Mouse (Mus musculus): Measurements from ENCODE around the gene Gm43302.
"Not testable (repeated sequence)": the region's sequence is repeated elsewhere in the genome, so short reads cannot be mapped to it uniquely, and the experiment has no call there.

The Gm43302 gene

DNA sequence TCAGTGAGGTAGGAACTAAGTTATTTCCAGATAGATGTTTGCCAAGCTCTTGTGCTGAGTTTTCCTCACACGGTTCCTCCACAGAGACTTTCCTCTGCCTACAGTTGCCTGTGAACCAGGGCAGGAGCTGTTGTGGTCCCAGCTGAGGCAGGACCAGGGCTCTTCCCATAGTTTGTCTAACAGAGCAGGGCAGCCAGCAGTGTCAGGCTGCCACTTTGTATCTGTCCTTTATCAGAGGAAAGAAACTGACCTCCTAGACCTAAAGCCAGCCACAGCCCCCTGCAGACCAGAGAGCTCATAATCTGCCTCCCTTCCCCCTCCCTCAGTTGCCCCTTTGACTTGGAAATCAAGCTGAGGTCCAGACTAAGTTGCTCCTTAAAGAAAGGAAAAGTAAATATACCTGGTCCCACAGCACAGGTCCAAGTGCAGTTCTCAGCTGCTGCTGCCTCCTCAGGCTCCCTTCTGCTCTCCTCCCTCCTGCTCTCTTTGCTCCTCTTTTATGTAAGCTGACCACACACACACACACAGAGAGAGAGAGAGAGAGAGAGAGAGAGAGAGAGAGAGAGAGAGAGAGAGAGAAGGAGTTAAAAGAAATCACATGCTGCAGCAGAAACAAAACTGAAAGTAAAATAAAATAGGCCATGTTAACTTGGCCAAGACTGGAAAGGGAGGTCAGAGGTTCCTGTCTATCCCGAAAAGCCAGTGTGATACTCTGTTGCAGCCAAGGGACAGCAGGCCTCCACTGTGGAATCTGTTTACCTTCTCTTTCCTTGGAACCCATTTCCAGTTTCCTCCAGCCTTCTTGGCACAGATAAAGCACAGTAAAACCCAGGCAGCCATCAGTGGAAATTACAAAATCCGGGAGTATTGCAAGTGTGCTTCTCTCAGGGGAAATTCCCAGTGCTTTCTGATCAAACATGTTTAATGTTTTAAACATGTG, at the start of gene Gm43302, which contains the start of gene Gbp6:
TSS of gene Gm43302 (minus strand) at position 470 of the 940 bp plus-strand sequence.
TSS of gene Gbp6 (minus strand) at position 473 of the 940 bp plus-strand sequence.
- not testable (repeated sequence) for DNase-seq (ENCODE audit: low spot score in 2 of 2)

DNA sequence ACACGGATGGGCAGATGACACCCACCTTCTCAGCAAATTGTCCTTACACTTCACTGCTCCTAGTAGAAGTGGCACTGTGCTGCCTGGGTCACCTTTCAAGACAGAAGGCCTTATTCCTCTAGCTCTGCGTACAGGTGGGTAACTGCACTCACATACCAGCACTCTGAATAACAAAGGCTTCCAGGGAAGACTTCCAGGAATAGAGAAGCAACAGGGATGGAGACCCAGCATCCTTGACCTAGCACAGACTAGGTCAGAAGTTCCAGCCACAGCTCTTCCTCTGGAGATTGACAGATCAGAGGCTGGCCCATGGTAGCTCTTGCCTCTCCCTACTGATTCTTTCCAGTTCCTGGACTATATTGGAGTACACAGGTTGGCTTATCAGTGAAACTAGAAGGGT, 47.8 kb upstream of the Gm43302 start:
- no peak for DNase-seq (ENCODE audit: low spot score in 2 of 2)

DNA sequence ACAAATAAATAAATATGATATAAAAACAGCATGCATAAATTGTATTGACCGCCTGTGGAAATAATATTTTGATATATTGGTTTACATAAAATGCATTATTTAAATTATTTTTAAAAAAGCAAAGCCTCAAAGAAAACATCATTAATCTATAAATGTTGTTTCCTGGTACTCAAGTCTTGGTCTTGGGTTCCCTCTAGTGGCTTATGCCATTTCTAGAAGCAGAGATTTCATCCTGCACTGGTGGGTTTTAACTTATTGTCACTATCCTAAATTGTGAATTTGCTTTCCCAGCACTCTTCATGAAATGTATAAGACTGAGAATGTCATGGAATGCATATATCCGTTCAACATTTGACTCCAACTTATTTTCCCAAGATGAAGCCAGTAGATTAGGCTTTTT, 29.0 kb upstream of the Gm43302 start:
- DNase-seq (ENCODE audit: low spot score in 2 of 2): peak in 1 of 2 experiments; percentile 8

DNA sequence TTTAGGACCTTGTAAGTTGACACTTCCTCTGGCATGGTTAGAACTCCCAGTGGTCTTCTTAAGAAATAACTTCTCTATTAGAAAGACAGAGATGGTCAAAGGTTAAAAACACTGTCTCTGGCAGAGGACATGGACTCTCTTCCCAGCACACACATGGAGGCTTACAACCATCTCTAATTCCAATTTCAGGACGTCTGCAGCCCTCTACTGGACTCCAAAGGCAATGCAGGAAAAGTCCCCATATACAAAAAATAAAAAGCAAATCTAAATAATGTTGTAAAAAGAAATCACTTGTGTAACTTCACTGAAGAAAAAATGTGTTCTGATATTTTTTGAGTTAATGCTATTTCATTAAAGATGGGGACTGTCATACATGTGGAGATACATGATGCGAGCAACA, 17.4 kb upstream of the Gm43302 start:
- DNase-seq (ENCODE audit: low spot score in 2 of 2): no peak

GRCm38 (mm10) chr5:105309148-105309547, 15.7 kb upstream of the Gm43302 start:
- not testable (repeated sequence) for DNase-seq (ENCODE audit: low spot score in 2 of 2)

DNA sequence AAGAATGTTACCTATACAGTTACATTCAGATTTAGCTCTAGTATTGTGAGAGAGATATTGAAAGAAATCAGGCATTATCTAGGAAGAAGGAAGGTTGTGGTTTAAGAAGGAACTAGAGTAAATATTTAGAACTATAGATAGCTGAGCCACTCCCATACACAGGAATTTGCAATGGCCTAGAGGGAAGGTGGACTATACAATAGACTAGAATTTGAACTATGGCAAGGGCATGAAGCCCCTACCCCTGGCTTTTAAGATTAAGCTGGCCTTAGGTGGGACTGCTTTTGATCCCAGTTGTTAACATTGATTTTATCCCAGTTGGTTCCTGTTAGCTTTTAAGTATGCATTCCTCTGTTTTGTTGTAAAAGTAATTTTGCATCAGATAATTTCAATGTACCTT, 13.5 kb upstream of the Gm43302 start:
- DNase-seq (ENCODE audit: low spot score in 2 of 2): not testable (repeated sequence)

DNA sequence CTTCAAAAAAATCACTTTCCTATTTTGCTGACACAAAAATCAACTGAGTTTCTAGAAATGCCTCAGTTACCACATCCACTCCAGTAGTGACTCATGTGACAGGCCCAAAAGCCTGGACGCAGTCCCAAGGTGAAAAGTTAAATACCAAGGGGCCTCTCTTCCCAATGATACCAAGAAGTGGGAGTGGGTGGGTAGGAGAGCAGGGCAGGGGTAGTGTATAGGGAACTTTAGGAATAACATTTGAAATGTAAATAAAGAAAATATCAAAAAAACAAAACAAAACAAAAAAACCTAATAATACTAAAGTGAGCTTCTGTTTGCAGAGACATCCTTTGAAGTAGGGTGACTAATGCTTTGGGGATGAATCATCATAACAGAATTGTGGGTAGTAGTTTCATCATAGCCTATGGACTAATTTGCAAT, 12.7 kb upstream of the Gm43302 start:
- DNase-seq (ENCODE audit: low spot score in 2 of 2): no peak

DNA sequence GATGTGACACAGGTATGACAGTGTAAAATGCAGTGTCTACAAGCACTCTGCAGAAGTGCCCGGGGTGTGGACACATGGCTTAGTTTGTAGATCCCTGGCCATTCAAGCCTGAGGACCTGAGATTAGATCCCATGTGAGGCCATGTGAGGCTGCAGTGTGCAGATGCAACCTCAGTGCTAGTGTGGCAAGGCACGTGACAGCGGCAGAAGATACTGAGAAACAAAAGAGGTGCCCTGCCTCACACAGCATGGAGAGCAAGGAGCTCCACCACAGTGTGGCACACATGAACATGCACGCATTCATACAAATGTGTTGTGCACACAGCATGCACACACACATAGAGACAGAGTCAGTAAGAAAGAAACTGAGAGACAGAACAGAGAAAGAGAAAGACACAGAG, 12.2 kb upstream of the Gm43302 start:
- not testable (repeated sequence) for DNase-seq (ENCODE audit: low spot score in 2 of 2)

DNA sequence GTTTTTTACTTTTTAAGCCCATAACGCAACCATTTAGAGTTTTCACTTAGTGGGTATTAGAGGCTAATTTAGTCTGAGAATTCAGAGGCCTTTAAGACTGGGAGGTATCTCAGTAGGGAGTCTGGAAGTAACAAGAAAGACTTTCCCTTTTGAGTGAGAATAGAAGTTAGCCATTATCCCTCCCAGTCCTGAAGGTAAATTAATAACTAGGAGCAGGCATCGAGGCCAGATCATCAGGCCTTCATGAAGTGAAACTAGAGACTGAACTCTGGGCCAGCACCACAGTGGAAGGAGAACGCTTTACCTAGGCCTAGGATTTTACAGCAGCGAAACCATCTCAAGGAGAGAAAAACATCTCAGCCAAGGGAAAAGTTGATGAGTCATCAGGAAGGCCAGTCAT, 8.5 kb upstream of the Gm43302 start:
- DNase-seq (ENCODE audit: low spot score in 2 of 2): no peak

DNA sequence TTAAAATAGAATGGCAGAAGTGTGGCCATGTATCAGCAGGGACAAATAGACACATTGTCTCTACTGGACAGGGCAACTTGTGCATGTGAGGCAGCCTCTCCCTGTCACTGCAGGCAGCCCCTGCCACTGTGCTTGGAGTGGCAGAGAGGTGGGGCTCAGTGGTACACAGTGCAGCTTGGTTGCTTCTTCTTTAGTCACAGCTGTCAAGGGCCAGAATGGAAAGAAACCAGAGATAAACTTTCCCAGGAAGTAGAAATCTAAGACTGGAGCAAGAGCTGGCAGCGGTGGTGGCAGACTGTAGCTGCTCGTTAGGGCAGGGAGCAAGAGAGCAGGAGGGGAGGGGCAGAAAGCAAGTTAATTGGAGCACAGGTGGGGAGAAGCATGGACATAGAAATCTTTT, 8.0 kb upstream of the Gm43302 start:
- no peak for DNase-seq (ENCODE audit: low spot score in 2 of 2)

DNA sequence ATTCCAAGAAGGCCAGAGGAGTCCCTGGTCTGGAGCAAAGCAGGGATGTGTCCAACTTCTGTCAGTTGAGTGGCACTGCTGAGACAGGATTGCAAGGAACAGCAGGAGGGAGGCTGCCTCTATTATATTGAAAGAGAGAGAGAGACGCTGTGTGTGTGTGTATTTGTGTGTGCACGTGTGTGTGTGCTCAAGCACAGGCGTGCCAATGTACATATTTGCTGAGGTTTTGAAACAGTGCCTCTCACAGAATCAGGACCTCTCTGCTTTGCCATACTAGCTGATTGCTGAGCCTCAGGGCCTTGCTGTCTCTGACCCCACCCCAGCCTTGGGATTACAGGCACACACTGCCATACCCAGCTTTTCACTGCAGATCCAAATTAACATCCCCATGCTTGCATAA, 2.3 kb upstream of the Gm43302 start:
- DNase-seq (ENCODE audit: low spot score in 2 of 2): no peak

- DNase-seq (ENCODE audit: low spot score in 2 of 2): no peak
Measured at GRCm38 (mm10) chr5:105292492-105292891, 1.0 kb downstream of the Gm43302 start.

DNA sequence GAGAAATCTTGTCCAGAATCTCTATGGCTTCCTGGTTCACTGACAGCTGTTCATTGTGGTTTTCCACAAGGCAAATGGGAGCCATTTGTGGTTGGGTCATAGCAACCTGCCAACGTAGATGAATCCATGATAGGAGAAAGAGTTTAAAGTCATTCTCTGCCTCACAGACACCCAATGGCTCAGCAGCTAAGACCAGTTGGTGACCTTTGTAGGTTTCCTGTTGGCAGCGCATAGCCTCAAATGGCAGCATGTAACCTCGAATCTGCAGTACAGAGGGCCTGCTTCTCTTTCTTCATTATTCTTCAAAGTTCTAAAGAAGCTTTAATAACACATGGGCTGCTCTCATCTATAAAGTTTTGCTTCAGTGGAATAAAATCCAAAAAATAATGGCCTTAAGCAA, 2.6 kb downstream of the Gm43302 start:
- DNase-seq (ENCODE audit: low spot score in 2 of 2): not testable (repeated sequence)

DNA sequence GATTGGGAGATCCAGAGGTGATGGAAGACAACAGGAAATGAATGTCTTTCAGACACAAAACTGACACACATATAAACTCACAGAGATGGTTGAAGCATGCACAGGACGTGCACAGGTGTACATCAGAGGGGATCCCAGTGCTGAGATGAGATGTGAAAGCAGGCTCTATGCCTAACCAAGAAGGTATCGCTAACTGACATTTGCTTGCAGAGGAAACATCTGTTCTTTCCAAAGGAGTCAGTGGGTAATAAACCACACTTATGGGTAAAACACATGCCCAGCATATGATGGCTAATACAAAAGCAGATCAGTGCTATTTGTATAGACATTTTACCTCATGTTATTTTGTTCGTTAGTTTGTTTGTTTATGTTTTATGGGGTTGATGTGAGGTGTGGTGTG, 32.8 kb downstream of the Gm43302 start:
- DNase-seq (ENCODE audit: low spot score in 2 of 2): not testable (repeated sequence)

DNA sequence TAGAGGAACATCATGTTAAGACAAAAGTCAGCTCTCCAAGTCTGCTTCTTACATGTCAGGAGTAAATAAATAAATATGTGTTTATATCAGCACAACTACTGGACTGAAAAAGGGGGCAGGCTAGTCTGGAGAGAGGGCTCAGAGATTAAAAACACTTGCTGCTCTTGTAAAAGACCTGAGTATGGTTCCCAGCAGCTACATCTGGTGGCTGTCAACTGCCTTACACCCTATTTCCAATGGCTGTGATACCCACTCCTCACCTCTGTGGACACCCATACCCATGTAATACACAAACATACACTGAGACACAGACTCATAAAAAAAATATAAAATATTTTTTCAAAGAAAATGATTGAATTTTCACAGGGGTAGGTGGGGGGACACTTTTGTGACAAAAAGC, 41.0 kb downstream of the Gm43302 start:
- no peak for DNase-seq (ENCODE audit: low spot score in 2 of 2)

- DNase-seq (ENCODE audit: low spot score in 2 of 2): not testable (repeated sequence)
Measured at GRCm38 (mm10) chr5:105244741-105245140, 48.8 kb downstream of the Gm43302 start.

GRCm38 (mm10) chr5:105240982-105241381, 52.5 kb downstream of the Gm43302 start:
- not testable (repeated sequence) for DNase-seq (ENCODE audit: low spot score in 2 of 2)

- not testable (repeated sequence) for DNase-seq (ENCODE audit: low spot score in 2 of 2)
Measured at GRCm38 (mm10) chr5:105239483-105240047, 53.9 kb downstream of the Gm43302 start, which contains the start of gene Gbp10. Gene Gbp10 (minus strand): TSS chr5:105239533.

- DNase-seq (ENCODE audit: low spot score in 2 of 2): not testable (repeated sequence)
Measured at GRCm38 (mm10) chr5:105238402-105238801, 55.1 kb downstream of the Gm43302 start.

DNA sequence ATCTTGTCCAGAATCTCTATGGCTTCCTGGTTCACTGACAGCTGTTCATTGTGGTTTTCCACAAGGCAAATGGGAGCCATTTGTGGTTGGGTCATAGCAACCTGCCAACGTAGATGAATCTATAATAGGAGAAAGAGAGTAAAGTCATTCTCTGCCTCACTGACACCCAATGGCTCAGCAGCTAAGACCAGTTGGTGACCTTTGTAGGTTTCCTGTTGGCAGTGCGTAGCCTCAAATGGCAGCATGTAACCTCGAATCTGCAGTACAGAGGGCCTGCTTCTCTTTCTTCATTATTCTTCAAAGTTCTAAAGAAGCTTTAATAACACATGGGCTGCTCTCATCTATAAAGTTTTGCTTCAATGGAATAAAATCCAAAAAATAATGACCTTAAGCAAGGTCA, 57.5 kb downstream of the Gm43302 start:
- DNase-seq (ENCODE audit: low spot score in 2 of 2): not testable (repeated sequence)

- DNase-seq (ENCODE audit: low spot score in 2 of 2): not testable (repeated sequence)
Measured at GRCm38 (mm10) chr5:105208957-105209356, 84.5 kb downstream of the Gm43302 start.

- DNase-seq (ENCODE audit: low spot score in 2 of 2): not testable (repeated sequence)
Measured at GRCm38 (mm10) chr5:105200791-105201355, 92.6 kb downstream of the Gm43302 start.
